Mouse (Mus musculus): ENCODE measurements around the gene Tmem19. TPM values are rescaled to one million over a fixed set of nuclear protein-coding genes. Genes with fewer than 3 reads are reported as not detected.

The Tmem19 gene
- total RNA-seq (2021): 10 to 100 TPM; 14.9 to 17.7 TPM
- long read RNA-seq, experiment 1, transcript Tmem19-201 (7 exons, 3,012 nt): major isoform, 7 of 17 reads
- long read RNA-seq, experiment 1, partial matches to known transcripts: 2 of 17 reads
- long read RNA-seq, experiment 1, other reads (novel, unspliced or antisense): 5 of 17 reads
- long read RNA-seq, experiment 2, partial matches to known transcripts: 1 of 12 reads
- long read RNA-seq, experiment 2, other reads (novel, unspliced or antisense): 5 of 12 reads

GRCm38 (mm10) chr10:115361840-115362622, at the start of gene Tmem19:
Gene Tmem19, minus strand, starts transcription at chr10:115362501.
- DNase-seq: peak; percentile 97 to 98
- intact Hi-C loops (cut with DNase I): loop anchor here (1.0 to 2.0 kb wide), 2 partner anchors 23 to 47 kb away; partner anchors contain the start of genes Rab21, Thap2 and Zfc3h1

- intact Hi-C loops (cut with DNase I): loop anchor here (2.0 kb wide), 1 partner anchor 210 kb away; no protein-coding TSS in a partner anchor
- DNase-seq: peak; percentile 58 to 61
Measured at GRCm38 (mm10) chr10:115406393-115406792, 44.1 kb upstream of the Tmem19 start.

GRCm38 (mm10) chr10:115391896-115392295, 29.6 kb upstream of the Tmem19 start:
- intact Hi-C loops (cut with DNase I): no loop called here
- DNase-seq: no peak

- no peak for DNase-seq
- intact Hi-C loops (cut with DNase I): no loop called here
Measured at GRCm38 (mm10) chr10:115391076-115391475, 28.8 kb upstream of the Tmem19 start.

GRCm38 (mm10) chr10:115387891-115388290, 25.6 kb upstream of the Tmem19 start:
- intact Hi-C loops (cut with DNase I): no loop called here
- DNase-seq: no peak

- intact Hi-C loops (cut with DNase I): loop anchor here (2.0 kb wide), 2 partner anchors 23 to 71 kb away; partner anchors contain the start of genes Rab21 and Tmem19
Measured at GRCm38 (mm10) chr10:115385018-115386002, 23.0 kb upstream of the Tmem19 start.

GRCm38 (mm10) chr10:115384221-115385017, 22.1 kb upstream of the Tmem19 start, which contains the start of the genes Thap2 and Zfc3h1:
Gene Thap2, minus strand, starts transcription at chr10:115384443.
Gene Zfc3h1, plus strand, starts transcription at chr10:115384959.
- peak; percentile 97 for DNase-seq
- intact Hi-C loops (cut with DNase I): loop anchor here (2.0 kb wide), 2 partner anchors 22 to 70 kb away; partner anchors contain the start of genes Rab21 and Tmem19

More at GRCm38 (mm10) chr10:115385018-115386002, 23.0 kb upstream of the Tmem19 start:
- DNase-seq: peak; percentile 66 to 69

GRCm38 (mm10) chr10:115383644-115384220, 21.4 kb upstream of the Tmem19 start:
- no peak for DNase-seq
- intact Hi-C loops (cut with DNase I): loop anchor here (2.0 kb wide), 2 partner anchors 21 to 69 kb away; partner anchors contain the start of genes Rab21 and Tmem19

GRCm38 (mm10) chr10:115382846-115383643, 20.7 kb upstream of the Tmem19 start:
- no peak for DNase-seq
- intact Hi-C loops (cut with DNase I): no loop called here

GRCm38 (mm10) chr10:115381506-115382084, 19.3 kb upstream of the Tmem19 start:
- intact Hi-C loops (cut with DNase I): no loop called here
- DNase-seq: no peak

GRCm38 (mm10) chr10:115363151-115363550, 850 bp upstream of the Tmem19 start:
- DNase-seq: no peak
- intact Hi-C loops (cut with DNase I): loop anchor here (2.0 kb wide), 1 partner anchor 22 kb away; the partner anchor contains the start of genes Thap2 and Zfc3h1

- DNase-seq: no peak
- intact Hi-C loops (cut with DNase I): loop anchor here (2.0 kb wide), 1 partner anchor 22 kb away; the partner anchor contains the start of genes Thap2 and Zfc3h1
Measured at GRCm38 (mm10) chr10:115362623-115362964, 293 bp upstream of the Tmem19 start.

GRCm38 (mm10) chr10:115359066-115359465, 3.2 kb downstream of the Tmem19 start:
- intact Hi-C loops (cut with DNase I): no loop called here
- no peak for DNase-seq

- intact Hi-C loops (cut with DNase I): no loop called here
- DNase-seq: no peak
Measured at GRCm38 (mm10) chr10:115358216-115358919, 3.9 kb downstream of the Tmem19 start.

GRCm38 (mm10) chr10:115356106-115356505, 6.2 kb downstream of the Tmem19 start:
- intact Hi-C loops (cut with DNase I): no loop called here
- DNase-seq: no peak

- intact Hi-C loops (cut with DNase I): no loop called here
Measured at GRCm38 (mm10) chr10:115355016-115355415, 7.3 kb downstream of the Tmem19 start.

GRCm38 (mm10) chr10:115354553-115354952, 7.7 kb downstream of the Tmem19 start:
- intact Hi-C loops (cut with DNase I): no loop called here
- DNase-seq: no peak

More at GRCm38 (mm10) chr10:115355016-115355415, 7.3 kb downstream of the Tmem19 start:
- no peak for DNase-seq

Data from heart, postnatal 14 days (tissue).